Mouse (Mus musculus): Measurements from ENCODE around the gene Ugt1a9.
"Not testable (repeated sequence)": the region's sequence is repeated elsewhere in the genome, so short reads cannot be mapped to it uniquely, and the experiment has no call there.

Gene Ugt1a9

DNA sequence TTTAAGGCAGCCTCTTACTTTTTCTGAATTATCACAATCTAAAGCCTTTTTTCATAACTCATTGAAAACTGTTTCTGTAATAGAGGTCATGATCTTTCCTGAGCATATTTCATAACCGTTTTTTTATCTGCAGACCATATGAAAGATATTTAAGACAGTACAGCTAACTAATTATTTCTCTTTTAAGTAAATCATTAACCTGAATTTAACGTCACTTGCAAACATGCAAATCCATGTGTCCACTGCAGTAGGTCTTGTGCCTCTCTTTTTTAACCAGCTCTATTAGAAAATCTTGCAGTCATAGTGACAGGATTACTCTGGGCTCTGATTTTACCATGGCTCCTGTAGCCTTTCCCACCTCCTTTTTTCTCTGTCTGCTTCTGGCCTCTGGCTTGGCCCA lies at the start of gene Ugt1a9:
TSS of gene Ugt1a9 (plus strand) at position 306 of the 400 bp plus-strand sequence.
- no peak for DNase-seq (ENCODE audit: low spot score in 2 of 2)

DNA sequence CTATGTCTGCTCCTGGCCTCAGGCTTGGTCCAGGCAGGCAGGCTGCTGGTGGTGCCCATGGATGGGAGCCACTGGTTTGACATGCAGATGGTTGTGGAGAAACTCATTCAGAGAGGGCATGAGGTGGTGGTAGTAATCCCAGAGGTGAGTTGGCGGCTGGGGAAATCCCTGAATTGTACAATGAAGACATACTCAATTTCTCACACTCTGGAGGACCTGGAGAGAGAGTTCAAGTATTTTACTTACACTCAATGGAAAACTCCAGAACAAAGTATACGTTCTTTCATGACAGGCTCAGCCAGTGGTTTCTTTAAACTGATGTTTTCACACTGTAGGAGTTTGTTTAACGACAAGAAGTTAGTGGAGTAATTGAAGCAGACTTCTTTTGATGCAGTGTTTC lies 45.4 kb upstream of the Ugt1a9 start:
- DNase-seq (ENCODE audit: low spot score in 2 of 2) = not testable (repeated sequence)

DNA sequence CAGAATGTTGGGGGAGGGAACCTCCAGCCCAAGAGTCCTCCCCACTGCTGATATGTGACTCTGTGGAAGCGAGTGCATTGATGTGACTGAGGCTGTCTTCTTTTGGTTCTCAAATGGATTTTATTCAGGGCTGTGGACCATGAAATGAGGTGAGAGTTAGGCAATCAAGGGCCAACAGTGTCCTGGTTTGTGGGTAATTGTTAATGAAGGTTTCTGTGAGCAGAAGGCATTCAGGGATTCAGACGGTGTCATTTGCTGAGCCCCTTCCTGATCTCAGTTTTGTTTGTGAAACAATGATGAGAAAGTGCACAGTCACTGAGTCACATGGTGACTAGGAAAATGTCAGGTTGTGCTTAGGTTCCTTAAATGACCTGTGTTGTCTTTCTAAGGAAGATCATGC lies 27.6 kb upstream of the Ugt1a9 start:
- not testable (repeated sequence) for DNase-seq (ENCODE audit: low spot score in 2 of 2)

DNA sequence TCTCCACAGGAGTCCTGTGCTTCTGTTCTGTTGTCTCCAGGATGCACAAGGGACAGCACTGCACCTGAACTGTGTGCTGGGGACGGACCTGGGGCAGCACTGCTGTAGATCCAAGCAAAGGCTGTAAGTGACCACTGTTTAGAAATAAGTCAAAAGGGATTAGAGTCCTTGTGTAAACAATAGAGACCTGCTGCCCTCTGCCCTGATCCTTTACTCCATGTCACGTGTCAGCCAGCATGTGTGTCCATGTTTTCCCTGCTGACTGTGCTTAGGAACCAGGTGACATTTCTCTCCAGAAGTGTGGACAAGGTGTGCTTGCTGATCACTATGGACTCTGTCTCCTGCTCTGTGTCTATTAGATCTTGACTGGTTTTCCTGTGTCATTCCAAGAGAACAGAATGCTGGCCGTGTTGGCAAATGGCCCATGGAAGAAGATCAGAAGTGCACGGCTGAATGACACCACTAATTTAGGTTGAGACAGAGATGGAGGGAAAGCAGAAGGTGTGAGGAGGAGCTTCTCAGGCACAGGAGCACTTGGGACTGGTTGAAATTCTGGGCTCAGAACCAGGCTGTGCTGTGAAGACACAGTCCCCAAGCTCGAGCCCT lies 25.7 kb upstream of the Ugt1a9 start:
- not testable (repeated sequence) for DNase-seq (ENCODE audit: low spot score in 2 of 2)

DNA sequence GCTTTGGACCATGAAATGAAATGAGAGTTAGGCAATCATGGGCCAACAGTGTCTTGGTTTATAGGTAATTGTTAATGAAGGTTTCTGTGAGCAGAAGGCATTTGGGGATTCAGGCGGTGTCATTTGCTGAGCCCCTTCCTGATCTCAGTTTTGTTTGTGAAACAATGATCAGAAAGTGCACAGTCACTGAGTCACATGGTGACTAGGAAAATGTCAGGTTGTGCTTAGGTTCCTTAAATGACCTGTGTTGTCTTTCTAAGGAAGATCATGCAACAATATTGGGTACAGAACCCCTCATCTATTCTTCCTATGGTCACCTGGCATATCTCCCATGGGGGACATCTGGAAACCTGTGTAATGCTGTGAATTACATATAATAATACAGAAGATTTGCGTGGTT lies 23.2 kb upstream of the Ugt1a9 start:
- not testable (repeated sequence) for DNase-seq (ENCODE audit: low spot score in 2 of 2)

DNA sequence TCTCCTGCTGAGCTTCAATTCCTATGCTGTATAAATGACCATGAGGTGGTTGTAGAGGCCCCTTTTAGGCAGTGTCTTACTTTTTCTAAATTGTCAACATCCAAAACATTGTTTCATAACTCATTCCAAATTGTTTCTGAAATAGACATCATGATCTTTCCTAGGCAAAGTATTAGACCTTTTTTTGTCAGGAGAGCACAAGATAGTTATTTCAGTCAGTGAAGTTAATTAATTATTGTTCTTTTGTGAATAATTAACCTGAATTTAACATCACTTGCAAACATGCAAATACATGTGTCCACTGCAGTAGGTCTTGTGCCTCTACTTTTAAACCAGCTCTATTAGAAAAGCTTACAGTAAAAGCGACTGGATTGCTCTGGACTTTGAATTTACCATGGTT lies 15.5 kb upstream of the Ugt1a9 start, which contains the start of gene Ugt1a10:
TSS of gene Ugt1a10 (plus strand) at position 301 of the 400 bp plus-strand sequence.
- no peak for DNase-seq (ENCODE audit: low spot score in 2 of 2)

DNA sequence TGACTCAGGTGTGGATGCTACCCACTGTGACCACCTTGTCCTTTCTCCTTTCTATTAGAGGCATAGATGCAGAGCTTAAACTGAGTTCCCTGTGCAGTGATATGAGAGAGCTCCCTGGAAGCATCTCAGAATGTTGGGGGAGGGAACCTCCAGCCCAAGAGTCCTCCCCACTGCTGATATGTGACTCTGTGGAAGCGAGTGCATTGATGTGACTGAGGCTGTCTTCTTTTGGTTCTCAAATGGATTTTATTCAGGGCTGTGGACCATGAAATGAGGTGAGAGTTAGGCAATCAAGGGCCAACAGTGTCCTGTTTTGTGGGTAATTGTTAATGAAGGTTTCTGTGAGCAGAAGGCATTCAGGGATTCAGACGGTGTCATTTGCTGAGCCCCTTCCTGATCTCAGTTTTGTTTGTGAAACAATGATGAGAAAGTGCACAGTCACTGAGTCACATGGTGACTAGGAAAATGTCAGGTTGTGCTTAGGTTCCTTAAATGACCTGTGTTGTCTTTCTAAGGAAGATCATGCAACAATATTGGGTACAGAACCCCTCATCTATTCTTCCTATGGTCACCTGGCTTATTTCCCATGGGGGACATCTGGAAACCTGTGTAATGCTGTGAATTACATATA lies 4.0 kb upstream of the Ugt1a9 start:
- DNase-seq (ENCODE audit: low spot score in 2 of 2) = not testable (repeated sequence)

DNA sequence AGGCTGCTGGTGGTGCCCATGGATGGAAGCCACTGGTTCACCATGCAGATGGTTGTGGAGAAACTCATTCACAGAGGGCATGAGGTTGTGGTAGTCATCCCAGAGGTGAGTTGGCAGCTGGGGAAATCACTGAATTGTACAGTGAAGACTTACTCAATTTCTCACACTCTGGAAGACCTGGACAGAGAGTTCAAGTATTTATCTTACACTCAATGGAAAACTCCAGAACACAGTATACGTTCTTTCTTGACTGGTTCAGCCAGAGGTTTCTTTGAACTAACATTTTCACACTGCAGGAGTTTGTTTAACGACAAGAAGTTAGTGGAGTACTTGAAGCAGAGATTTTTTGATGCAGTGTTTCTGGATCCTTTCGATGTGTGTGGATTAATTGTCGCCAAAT lies 302 bp downstream of the Ugt1a9 start:
- no peak for DNase-seq (ENCODE audit: low spot score in 2 of 2)

DNA sequence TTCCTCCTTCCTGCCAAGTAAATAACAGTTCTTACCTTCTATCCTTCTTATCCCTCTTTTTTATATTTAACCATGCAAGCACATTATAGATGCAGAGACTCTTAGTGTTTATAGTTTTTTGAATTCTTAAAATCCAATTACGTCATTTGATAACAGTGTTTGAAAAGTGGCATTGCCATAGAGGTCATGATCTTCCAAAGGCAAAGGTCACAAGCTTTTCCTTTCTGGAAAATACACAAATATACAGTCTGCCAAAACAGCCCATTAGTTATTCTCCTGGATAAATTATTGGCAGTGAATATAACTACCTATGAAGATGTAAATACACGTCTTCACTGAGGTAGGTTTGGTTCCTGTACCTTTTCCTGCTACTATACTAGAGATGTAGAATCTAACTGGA lies 3.9 kb downstream of the Ugt1a9 start:
- DNase-seq (ENCODE audit: low spot score in 2 of 2) = no peak

DNA sequence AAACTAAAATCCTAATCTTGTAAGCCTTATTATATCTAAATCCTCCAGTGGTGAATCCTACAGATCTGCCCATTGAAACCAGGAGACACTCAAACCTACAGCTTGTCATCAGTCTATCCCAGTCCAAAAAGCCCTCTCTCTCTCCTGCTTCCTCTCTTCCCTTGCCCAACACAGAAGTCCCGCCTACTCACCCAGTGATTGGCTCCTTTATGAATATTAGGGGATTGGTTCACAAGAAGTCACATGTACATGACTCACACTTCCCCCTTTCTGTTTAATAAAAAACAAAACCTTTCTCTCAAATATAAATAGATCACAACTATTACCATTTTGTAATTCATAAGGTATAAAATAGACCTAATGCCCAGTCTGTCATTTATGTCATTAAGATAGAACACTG lies 6.5 kb downstream of the Ugt1a9 start:
- DNase-seq (ENCODE audit: low spot score in 2 of 2) = no peak

DNA sequence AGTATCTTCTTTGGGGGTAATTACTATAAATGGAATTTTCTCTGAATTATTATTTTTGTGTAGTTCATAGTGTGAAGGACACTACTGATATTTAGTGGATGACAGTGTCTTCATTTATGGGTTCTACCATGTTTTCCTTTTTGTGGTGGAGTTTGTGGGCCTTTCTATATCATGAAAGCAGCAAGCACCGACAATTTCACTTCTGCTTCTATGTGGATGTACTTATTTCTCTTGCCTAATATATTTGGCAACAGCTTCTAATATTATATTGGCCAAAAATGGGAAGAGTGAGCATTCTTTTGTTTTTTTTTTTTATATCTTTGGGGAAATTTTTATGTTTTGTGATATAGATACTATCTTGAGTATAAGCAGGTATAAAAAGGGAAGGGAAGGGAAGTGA lies 11.1 kb downstream of the Ugt1a9 start:
- no peak for DNase-seq (ENCODE audit: low spot score in 2 of 2)

DNA sequence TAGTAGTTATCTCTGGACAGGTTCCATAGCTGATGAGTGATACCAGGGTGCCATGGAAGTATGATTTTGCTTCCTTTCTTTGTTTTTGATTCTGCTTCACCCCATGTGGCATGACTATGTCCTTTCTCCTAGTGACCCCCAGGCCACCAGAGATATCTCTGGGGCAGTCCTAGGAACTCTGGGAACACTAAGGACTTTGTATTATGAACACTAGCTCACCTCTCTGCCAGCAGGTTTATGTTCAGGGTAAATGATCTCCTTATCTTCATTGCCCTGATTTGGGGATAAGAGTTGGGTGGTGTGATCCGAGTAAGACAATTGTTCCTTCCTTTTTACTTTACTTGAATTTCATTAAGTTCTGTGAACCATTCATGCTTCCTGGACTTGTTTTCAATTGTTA lies 15.5 kb downstream of the Ugt1a9 start:
- no peak for DNase-seq (ENCODE audit: low spot score in 2 of 2)

DNA sequence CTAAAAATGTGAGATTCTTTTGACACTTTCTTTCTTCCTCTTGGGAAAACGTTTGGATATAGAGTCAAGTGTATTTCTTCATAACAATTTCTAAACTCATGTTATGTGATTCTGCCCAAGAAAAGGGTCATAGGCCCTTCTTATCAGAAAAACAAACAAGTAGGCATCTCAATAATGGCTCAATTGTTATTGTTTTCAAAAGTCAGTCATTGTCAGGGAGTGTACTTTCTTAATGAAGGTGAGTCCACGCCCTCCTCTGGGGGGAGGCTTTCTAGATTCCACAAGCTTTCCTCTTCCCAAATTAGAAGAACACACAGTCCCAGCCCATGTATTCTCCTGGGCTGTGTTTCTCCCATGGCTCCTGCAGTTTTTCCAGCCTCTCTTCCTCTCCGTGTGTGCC lies 16.9 kb downstream of the Ugt1a9 start, which contains the start of gene Ugt1a8:
TSS of gene Ugt1a8 (plus strand) at position 301 of the 400 bp plus-strand sequence.
- DNase-seq (ENCODE audit: low spot score in 2 of 2) = no peak

DNA sequence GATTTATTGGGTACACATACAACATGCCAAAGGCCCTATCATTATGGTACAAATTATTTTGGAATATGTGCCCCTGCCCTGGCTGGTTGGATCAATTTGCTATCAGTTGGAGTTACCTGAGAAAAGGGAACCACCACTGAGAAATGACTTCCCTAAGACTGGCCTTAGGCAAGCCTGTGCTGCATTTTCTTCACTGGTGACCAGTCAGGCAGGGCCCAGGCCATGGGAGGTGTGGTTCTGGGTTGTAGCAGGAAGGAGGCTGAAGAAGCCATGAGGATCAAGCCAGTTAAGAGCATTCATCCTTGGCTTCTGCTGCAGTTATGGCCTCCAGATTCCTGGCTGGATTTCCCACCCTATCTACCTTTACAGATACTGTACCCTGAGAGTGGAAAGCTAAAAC lies 21.7 kb downstream of the Ugt1a9 start:
- DNase-seq (ENCODE audit: low spot score in 2 of 2) = peak; percentile 33 to 64

DNA sequence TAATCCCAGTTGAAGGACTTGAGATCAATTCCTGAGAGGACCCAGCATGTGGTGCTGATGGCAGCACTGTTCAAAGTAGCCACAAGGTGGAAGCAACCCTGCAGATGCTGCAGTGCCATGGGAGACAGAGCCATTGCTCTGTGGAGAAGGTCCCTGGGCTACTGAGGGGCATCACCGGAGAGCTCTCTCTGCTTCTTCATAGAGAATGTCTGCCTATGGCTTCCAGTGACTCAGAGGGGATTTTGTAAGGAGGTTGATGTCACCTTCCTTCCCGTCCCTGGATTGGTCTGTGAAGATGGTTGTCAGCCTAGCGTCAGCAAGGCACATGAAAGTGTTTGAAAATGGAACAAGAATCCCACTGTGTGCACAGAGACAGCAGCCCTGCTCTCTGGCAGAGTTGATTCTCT lies 23.7 kb downstream of the Ugt1a9 start:
- DNase-seq (ENCODE audit: low spot score in 2 of 2) = not testable (repeated sequence)

DNA sequence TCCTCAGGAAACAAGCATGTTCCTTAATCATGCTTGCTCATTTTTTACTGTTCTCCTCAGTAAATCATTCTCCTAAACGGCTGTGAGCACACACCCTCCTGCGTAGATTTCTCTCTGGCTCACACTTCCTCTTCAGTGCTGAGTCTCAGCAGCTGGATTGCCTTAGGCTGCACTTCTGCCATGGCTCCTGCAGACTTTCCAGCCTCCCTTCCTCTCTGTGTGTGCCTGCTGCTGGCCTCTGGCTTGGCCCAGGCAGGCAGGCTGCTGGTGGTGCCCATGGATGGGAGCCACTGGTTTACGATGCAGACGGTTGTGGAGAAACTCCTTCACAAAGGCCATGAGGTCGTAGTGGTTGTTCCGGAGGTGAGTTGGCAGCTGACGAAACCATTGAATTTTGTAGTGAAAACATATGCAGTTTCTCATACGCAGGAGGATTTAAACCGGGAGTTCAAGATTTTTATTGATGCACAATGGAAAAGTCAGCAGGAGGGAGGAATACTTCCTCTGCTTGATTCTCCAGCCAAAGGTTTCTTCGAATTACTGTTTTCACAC lies 24.4 kb downstream of the Ugt1a9 start, which contains the start of gene Ugt1a7c:
TSS of gene Ugt1a7c (plus strand) at position 122 of the 552 bp plus-strand sequence.
- DNase-seq (ENCODE audit: low spot score in 2 of 2) = peak; percentile 22 to 62

DNA sequence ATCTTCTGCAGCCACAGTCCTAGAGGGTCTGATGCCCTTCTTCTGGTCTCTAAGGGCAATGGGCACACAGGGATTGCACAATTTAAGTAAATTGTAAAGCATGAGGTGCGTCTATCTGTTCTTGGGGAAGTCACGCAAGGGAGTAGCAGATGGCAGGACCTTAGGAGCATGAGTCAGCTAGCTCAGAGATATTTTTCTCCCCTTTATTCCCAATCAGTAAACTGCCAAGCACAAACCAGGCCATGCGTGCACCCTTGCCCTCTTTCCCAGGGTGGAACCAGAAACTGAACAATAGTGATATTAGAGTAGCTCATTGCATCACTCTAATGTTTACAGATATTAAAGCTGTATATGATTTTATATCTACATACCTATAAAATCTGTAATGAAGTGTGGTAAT lies 27.9 kb downstream of the Ugt1a9 start:
- DNase-seq (ENCODE audit: low spot score in 2 of 2) = not testable (repeated sequence)

DNA sequence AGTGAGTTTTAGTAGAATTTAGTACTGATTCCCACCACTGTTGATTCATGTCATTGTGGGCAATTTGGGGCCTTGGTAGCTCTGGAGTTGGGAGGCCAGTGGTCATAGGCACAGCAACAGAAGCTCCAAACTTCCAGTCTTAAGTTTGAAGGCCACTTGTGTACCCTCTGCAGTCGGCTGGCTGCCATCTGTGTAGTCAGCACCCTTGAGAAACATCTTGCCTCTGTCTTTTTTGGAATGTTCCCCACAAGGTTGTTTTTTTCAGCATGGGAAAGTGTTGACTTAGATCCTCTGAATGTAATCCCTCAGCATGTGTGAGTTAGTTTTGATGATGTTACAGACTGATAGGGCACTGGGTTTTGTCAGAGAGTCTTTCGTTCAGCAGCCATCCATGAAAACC lies 29.1 kb downstream of the Ugt1a9 start:
- not testable (repeated sequence) for DNase-seq (ENCODE audit: low spot score in 2 of 2)

DNA sequence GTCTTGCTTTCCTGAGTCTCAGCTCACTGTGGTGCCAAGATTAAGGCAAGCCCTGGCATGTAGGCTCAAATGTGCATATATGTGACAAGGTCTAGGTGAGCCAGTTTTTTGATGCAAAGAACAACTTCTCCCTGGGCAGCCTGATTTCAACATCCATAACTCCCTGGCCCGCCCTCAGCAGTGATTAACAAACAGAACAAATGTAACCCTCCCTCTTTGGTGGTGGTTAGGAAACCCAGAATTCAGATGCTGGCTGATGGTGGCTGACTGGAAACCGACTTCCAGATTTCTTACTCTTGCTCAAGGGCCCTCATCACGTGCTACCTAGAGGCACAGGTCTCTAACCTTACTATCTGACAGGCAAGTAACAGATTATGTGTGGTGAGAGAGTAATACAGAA lies 32.4 kb downstream of the Ugt1a9 start, which contains the start of gene Ugt1a6b:
TSS of gene Ugt1a6b (plus strand) at position 234 of the 400 bp plus-strand sequence.
- DNase-seq (ENCODE audit: low spot score in 2 of 2) = not testable (repeated sequence)

DNA sequence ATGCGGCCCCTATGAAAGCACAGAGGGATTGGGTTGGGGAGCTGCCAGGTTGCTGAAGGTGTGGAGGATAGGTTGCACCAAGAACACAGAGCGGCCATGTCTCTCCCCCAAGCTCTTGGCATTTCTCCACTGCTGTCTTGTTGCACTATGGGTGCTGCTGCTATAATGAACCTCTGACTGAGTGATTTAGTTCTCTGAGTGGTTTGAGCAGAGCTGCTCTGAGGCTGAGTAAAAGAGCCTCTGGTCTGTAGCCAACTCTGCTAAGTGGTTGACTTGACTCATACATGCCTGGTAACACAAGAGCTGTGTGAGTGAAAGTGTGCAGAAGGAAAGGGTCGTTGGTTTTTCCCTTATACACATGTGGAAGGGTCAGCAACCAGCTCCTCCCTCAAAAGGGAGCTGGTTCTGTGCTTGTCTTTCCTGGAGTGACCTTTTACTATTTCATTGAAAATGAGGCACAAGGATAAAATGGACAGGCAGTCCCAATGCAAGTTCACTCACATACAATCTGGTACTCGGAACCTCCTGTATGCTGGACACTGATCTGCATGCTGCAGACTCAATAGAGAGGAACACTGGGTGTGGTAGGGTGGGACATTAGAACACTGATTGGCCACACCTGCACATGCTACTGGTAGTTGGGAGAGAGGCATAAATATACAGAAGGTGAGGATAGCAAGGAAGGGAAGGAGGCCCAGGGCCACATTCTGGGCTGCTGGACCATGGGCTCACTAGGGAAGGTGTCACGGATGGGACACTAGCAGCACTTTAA lies 33.3 kb downstream of the Ugt1a9 start:
- DNase-seq (ENCODE audit: low spot score in 2 of 2) = not testable (repeated sequence)

DNA sequence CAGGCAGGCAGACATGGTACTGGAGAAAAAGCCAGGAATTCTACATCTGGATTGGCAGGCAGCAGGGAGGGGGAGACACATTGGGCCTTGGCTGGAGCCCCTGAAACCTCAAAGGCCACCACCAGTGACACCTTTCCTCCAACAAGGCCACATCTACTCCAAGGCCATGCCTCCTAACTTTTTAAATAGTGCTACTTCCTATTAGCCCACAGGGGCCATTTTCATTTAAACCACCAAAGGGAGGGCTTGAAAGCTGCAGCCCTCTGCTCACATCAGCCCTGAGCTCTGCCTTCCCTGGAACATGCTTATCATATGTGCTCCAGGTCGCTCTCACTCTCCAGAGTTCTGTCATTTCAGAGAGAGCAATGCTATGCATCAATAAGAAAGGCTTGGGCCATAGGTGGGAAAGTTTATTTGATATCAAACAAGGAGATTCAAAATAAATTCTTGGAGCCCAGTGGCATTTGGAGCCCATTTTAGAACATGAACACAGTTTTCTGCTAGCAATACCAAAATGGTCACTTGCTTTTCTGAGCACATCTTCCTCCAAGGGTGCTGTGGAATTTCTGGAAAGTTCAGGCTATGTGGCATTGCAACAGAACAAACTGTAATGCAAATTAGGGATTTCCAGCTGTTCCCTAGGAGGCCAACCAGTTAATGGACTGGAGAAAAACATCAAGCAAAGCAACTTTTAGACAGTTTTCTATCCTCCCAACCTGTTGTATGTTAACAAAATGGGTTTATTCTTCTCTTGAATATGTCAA lies 34.2 kb downstream of the Ugt1a9 start:
- no peak for DNase-seq (ENCODE audit: low spot score in 2 of 2)
